Mouse (Mus musculus) heart, embryonic 12.5 days (tissue): Measurements from ENCODE around the gene Coq6. TPM values are rescaled to one million over a fixed set of nuclear protein-coding genes. Genes with fewer than 3 reads are reported as not detected.

ENCODE experiments used
- ATAC-seq: fragments of 200-750 bp; cut with Nextera tagmentation; 2 replicates; pipeline ENCODE4 v1.8.0; 2017; ENCODE audit warnings: moderate TSS enrichment, moderate library complexity; ENCODE audit not compliant: insufficient number of reproducible peaks, low FRiP score
- H3K27ac ChIP-seq: fragments of 300-500 bp; sonication (generic); 2 replicates; pipeline ENCODE4 v1.5.1; 2016; ENCODE audit warnings: mild to moderate bottlenecking, moderate library complexity; ENCODE audit not compliant: poor library complexity, severe bottlenecking
- H3K27me3 ChIP-seq: fragments of 300-500 bp; sonication (generic); replicated peaks from 2 replicates; pipeline ENCODE4 v1.6.1; 2016; ENCODE audit warnings: mild to moderate bottlenecking, moderate library complexity
- H3K36me3 ChIP-seq: fragments of 300-500 bp; sonication (generic); 2 replicates; pipeline ENCODE4 v1.6.1; 2016; ENCODE audit warnings: mild to moderate bottlenecking, moderate library complexity
- H3K4me1 ChIP-seq: fragments of 300-500 bp; sonication (generic); replicated peaks from 2 replicates; pipeline ENCODE4 v1.6.1; 2016; ENCODE audit warnings: mild to moderate bottlenecking
- H3K4me2 ChIP-seq: fragments of 300-500 bp; sonication (generic); 2 replicates; pipeline ENCODE4 v1.6.1; 2016; ENCODE audit warnings: mild to moderate bottlenecking, moderate library complexity
- H3K4me3 ChIP-seq: fragments of 300-500 bp; sonication (generic); 2 replicates; pipeline ENCODE4 v1.5.1; 2016; ENCODE audit warnings: mild to moderate bottlenecking
- H3K9ac ChIP-seq: fragments of 300-500 bp; sonication (generic); 2 replicates; pipeline ENCODE4 v1.6.1; 2016; ENCODE audit warnings: mild to moderate bottlenecking, moderate library complexity
- H3K9me3 ChIP-seq: fragments of 300-500 bp; sonication (generic); replicated peaks from 2 replicates; pipeline ENCODE4 v1.6.1; 2016; ENCODE audit warnings: mild to moderate bottlenecking, moderate library complexity
- WGBS: fragments of 180-500 bp; shearing (Covaris S2); methylation state at CpG from one replicate; pipeline ENCODE4 v1.1.7; 2016; 5-methylcytosine and 5-hydroxymethylcytosine counted together
- polyA plus RNA-seq: library from polyadenylated mRNA; unstranded; fragments of >200 nt; fragmentation: Nextera tagmentation; extraction: Ambion mirVana; gene quantifications from 2 replicates; pipeline ENCODE4 v1.2.1, GENCODE M21; 2016

The Coq6 gene
- polyA plus RNA-seq, 1 experiment from 2014 or later = 59.2 TPM

DNA sequence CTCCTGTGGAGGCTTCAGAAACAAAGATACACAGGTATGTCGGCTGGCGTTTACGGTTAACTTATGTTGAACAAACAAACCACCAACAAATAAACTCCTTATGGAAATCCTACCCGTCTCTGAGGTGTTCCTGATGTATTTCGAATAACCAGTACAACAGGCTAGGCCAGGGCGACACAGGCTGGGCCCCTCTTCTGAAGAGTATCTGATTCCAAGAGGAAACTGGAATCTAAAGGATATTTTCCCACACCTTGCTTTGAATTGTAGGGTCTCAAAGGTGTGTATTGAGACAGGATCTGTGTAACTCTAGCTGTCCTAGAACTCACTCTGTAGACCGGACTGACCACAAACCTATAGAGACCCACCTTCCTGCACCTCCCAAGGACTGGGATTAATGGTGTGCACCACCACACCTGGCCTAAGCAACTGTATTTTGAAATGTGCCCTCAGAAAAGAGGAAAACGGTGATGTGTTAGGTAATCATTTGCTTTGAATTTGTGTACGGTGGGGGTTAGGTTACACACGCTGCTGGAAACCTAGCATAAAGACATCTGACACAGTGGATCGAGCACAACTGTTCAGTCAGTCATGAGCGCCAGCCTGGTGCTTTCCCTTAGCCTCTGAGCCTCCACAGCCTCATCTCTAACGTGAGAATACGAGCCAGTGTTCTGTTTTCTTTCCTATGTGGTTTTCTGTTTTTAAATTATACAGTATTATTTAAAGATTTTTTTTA is 35.7 kb downstream of the Coq6 start:
- 83% methylated on average over 14 of the region's 14 CpGs for WGBS
- H3K9me3 ChIP-seq = no peaks in the 10 kb centered on the region
- no peak overlapping the region for H3K4me3 ChIP-seq
- H3K27me3 ChIP-seq = no peaks in the 10 kb centered on the region
- no peak for ATAC-seq
- H3K4me1 ChIP-seq = 0 out of 2 replicates have a peak, but pooled peaks cover 9% of the 10 kb centered on the region
- H3K36me3 ChIP-seq = peaks cover 24% of the 10 kb centered on the region
- H3K4me2 ChIP-seq = no peak overlapping the region
- H3K27ac ChIP-seq = no peak overlapping the region
- no peak overlapping the region for H3K9ac ChIP-seq

DNA sequence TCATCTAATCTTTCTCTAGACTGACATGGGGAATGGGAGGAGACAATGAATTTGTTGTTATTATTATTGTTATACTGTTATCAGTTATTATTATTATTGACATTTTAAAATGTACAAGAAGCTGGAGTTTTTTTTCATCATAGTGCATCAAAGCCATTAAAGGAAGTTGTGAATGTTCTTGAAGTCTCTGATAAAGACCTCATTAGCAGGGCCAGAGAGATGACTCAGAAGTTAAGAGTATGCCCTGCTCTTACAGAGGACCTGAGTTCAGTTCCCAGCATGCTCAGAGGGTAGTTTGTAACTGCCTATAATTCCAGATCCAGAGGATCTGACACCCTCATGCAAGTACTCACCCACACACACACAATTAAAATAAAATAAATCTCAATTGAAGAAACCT is 36.2 kb downstream of the Coq6 start:
- no peak overlapping the region for H3K4me2 ChIP-seq
- H3K27me3 ChIP-seq = no peaks in the 10 kb centered on the region
- H3K4me1 ChIP-seq = 0 out of 2 replicates have a peak, but pooled peaks cover 9% of the 10 kb centered on the region
- peaks cover 20% of the 10 kb centered on the region for H3K36me3 ChIP-seq
- H3K9me3 ChIP-seq = no peaks in the 10 kb centered on the region
- H3K4me3 ChIP-seq = no peak overlapping the region
- ATAC-seq = no peak
- H3K27ac ChIP-seq = no peak overlapping the region
- H3K9ac ChIP-seq = no peak overlapping the region

DNA sequence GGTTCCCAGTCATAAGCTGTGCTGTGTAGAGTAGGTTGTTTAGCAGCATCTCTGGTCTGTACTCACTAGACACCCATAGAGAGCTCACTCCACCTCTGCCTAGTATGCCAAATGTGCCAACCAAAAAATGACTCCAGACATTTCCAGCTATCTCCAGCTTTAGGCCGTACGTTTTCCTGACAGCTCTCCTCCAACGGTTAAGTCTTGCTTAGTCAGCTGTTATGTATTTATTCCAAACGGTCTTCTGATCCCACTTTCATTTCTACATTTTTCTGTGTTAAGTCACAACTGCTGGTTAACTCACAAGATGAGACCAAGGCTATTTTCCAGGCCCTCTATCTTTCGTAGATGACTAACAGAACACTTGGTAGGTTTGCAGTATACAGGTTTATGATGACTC is 37.2 kb downstream of the Coq6 start:
- H3K4me2 ChIP-seq = no peak overlapping the region

DNA sequence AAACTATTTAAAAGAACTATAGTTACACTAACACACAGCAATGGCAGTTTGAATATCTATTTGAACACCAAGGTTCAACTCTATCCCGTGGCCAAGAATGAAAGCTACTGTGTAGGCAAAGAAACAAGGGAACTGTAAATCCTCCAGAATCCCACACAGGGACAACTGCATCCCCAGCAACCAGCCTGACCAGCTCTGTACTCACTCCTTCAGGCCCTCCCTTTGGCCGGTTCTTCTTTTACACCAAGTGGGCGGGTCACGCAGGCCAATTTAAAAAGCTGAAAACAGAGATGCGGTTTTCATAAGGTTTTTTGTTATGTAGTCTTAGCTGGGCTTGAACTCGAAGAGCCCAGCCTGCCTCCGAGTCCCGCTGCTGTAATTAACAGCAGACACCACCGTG is 37.7 kb downstream of the Coq6 start:
- H3K4me2 ChIP-seq = no peak overlapping the region
- peaks cover 14% of the 10 kb centered on the region for H3K36me3 ChIP-seq
- H3K4me1 ChIP-seq = 0 out of 2 replicates have a peak, but pooled peaks cover 9% of the 10 kb centered on the region
- 82% methylated on average over 9 of the region's 9 CpGs for WGBS
- H3K9me3 ChIP-seq = no peaks in the 10 kb centered on the region
- H3K27ac ChIP-seq = no peak overlapping the region
- no peak overlapping the region for H3K4me3 ChIP-seq
- H3K9ac ChIP-seq = no peak overlapping the region
- ATAC-seq = no peak
- H3K27me3 ChIP-seq = no peaks in the 10 kb centered on the region

More for the DNA sequence above, 37.2 kb downstream of the Coq6 start:
- Histone ChIP-seq H3K27ac (no peak overlapping the region), H3K27me3 (no peaks in the 10 kb centered on the region), H3K4me1 (0 out of 2 replicates have a peak, but pooled peaks cover 9% of the 10 kb centered on the region), H3K9me3 (no peaks in the 10 kb centered on the region), H3K4me3 (no peak overlapping the region), H3K9ac (no peak overlapping the region), H3K36me3 (peaks cover 14% of the 10 kb centered on the region)
- WGBS = 83% methylated on average over 5 of the region's 5 CpGs
- ATAC-seq = no peak

DNA sequence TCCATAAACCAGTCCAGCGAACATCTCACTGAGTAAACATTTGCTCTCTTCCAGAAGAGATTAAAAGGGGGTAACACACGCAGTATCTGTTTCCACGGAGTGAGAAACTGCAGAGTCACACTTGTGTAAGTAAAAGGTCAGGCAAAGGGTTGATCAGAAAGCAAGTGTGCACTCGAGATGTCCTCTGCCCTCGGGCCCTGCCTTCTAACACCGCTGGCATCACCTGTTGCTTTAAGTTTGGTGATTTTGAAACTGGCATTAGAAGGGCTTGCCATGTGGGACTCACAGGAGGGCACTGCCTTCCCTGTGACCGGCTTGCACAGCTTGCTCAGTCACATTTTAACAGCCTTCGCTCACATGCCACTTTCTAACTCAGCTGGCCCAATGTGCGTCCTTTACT is 38.2 kb downstream of the Coq6 start:
- Histone ChIP-seq H3K27ac (no peak overlapping the region), H3K9ac (no peak overlapping the region), H3K36me3 (peaks cover 10% of the 10 kb centered on the region), H3K27me3 (no peaks in the 10 kb centered on the region), H3K9me3 (no peaks in the 10 kb centered on the region), H3K4me2 (no peak overlapping the region), H3K4me3 (no peak overlapping the region), H3K4me1 (0 out of 2 replicates have a peak, but pooled peaks cover 9% of the 10 kb centered on the region)
- ATAC-seq = no peak
- 71% methylated on average over 9 of the region's 9 CpGs for WGBS

DNA sequence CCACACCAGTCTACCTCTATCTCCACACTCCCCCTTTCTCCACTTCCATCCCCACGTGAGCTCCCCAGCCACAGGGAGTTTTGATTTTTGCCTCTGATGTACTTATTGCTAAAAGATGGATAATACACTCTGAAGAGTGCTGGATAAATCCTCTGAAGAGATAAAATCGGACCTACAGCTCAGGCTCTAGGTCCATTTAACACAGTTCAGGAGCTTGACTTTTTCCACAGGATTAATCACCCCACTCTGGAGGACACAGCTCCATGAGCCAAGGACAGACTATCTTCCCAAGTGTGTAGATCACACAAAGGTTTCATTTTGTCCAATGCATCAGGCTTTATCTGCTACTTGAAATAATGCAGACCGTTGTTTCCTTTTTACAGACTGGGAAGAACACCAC is 38.6 kb downstream of the Coq6 start:
- peaks cover 10% of the 10 kb centered on the region for H3K36me3 ChIP-seq
- no peak overlapping the region for H3K4me2 ChIP-seq
- ATAC-seq = no peak
- H3K9ac ChIP-seq = no peak overlapping the region
- no peaks in the 10 kb centered on the region for H3K9me3 ChIP-seq
- H3K4me1 ChIP-seq = 0 out of 2 replicates have a peak, but pooled peaks cover 9% of the 10 kb centered on the region
- H3K4me3 ChIP-seq = no peak overlapping the region
- no peaks in the 10 kb centered on the region for H3K27me3 ChIP-seq
- no peak overlapping the region for H3K27ac ChIP-seq
- 61% methylated on average over 3 of the region's 3 CpGs for WGBS

DNA sequence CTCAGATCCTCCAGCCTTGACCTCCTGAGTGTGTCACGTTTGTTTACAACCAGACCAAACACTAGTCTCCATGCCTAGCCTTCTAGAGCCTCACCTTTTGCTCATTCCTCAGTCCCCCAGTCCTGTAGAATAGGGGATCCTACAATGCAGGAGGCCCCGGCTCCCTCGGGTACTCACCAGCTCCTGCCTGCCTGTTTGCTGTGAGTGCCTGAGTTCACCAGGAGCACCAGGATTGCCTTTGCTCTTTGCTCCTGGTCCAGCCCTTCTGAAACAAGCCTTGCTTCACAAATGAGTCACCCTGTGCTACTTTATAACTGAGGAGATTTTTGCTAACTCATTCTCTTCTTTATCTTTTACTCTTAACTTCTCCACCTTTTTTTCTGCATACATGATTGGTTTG is 39.2 kb downstream of the Coq6 start:
- WGBS = 58% methylated on average over 3 of the region's 3 CpGs
- H3K4me3 ChIP-seq = no peak overlapping the region
- H3K4me2 ChIP-seq = no peak overlapping the region
- H3K36me3 ChIP-seq = peaks cover 10% of the 10 kb centered on the region
- H3K9me3 ChIP-seq = no peaks in the 10 kb centered on the region
- no peak overlapping the region for H3K27ac ChIP-seq
- no peak overlapping the region for H3K9ac ChIP-seq
- ATAC-seq = no peak
- H3K27me3 ChIP-seq = no peaks in the 10 kb centered on the region
- H3K4me1 ChIP-seq = 0 out of 2 replicates have a peak, but pooled peaks cover 9% of the 10 kb centered on the region

DNA sequence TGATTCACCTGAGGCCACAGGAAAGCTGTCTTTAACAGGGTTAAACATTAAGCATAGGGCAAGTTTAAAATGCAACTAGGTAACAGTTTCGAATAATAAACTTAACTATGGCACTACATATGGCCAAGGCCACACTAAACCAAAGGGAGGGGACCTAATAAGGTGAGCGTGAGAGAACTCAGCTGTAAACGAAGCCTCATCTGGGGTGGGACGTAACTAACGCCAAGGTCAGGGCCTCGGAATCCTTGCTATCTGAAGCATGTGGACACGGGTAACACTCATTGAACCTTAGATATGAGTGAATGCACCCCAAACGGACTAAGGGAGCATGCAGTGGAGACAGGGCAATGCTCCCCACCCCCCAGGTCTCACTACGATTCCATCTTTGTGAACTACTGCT is 41.5 kb downstream of the Coq6 start:
- no peak overlapping the region for H3K27ac ChIP-seq
- H3K9me3 ChIP-seq = no peaks in the 10 kb centered on the region
- H3K27me3 ChIP-seq = no peaks in the 10 kb centered on the region
- H3K36me3 ChIP-seq = no peaks in the 10 kb centered on the region; the same call in 1 of the 2 replicates
- no peak overlapping the region for H3K4me2 ChIP-seq
- 46% methylated on average over 9 of the region's 9 CpGs for WGBS
- H3K4me3 ChIP-seq = no peak overlapping the region
- no peak for ATAC-seq
- peaks cover 13% of the 10 kb centered on the region for H3K4me1 ChIP-seq
- H3K9ac ChIP-seq = no peak overlapping the region

DNA sequence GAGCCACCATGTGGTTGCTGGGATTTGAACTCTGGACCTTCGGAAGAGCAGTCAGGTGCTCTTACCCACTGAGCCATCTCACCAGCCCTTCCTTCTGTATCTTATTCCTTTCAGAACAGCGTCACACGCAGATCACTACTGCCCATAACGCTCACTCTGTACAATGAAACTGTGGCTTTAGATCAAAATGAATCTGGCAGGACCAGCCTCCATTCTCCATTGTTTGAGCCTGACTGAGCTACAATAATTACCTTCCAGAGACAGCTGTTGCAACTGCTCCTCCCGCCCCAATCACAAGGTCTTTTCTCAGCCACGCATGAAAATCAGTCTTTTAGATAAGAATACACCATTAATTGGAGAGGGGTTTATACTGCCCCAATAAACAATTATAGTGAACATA is 43.1 kb downstream of the Coq6 start:
- WGBS = 87% methylated on average over 6 of the region's 6 CpGs
- Histone ChIP-seq H3K4me3 (no peak overlapping the region), H3K9ac (no peak overlapping the region), H3K4me1 (peaks cover 16% of the 10 kb centered on the region), H3K27ac (no peak overlapping the region), H3K4me2 (no peak overlapping the region), H3K27me3 (no peaks in the 10 kb centered on the region), H3K36me3 (no peaks in the 10 kb centered on the region; the same call in 1 of the 2 replicates), H3K9me3 (no peaks in the 10 kb centered on the region)
- no peak for ATAC-seq

DNA sequence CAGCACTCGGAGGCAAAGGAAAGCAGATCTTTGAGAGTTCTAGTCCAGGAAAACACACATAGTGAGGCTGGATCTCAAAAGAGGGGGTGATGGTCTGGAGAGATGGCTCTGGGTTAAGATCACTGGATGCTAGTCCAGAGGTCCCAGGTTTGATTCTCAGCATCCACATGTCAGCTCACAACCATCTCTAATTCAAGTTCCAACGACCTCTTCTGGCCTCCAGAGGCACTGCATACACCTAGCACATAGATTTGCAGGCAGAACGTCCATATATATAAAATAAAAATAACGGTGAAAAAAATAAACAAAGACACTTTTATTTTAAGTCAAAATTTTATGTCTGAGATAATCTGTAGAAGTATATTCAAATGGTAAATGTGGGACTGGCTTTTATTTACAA is 45.8 kb downstream of the Coq6 start:
- WGBS = 58% methylated on average over 4 of the region's 4 CpGs
- Histone ChIP-seq H3K36me3 (no peaks in the 10 kb centered on the region; the same call in 1 of the 2 replicates), H3K9me3 (no peaks in the 10 kb centered on the region), H3K4me3 (no peak overlapping the region), H3K27me3 (no peaks in the 10 kb centered on the region), H3K27ac (no peak overlapping the region), H3K4me1 (peaks cover 8% of the 10 kb centered on the region), H3K4me2 (no peak overlapping the region), H3K9ac (no peak overlapping the region)
- ATAC-seq = no peak

DNA sequence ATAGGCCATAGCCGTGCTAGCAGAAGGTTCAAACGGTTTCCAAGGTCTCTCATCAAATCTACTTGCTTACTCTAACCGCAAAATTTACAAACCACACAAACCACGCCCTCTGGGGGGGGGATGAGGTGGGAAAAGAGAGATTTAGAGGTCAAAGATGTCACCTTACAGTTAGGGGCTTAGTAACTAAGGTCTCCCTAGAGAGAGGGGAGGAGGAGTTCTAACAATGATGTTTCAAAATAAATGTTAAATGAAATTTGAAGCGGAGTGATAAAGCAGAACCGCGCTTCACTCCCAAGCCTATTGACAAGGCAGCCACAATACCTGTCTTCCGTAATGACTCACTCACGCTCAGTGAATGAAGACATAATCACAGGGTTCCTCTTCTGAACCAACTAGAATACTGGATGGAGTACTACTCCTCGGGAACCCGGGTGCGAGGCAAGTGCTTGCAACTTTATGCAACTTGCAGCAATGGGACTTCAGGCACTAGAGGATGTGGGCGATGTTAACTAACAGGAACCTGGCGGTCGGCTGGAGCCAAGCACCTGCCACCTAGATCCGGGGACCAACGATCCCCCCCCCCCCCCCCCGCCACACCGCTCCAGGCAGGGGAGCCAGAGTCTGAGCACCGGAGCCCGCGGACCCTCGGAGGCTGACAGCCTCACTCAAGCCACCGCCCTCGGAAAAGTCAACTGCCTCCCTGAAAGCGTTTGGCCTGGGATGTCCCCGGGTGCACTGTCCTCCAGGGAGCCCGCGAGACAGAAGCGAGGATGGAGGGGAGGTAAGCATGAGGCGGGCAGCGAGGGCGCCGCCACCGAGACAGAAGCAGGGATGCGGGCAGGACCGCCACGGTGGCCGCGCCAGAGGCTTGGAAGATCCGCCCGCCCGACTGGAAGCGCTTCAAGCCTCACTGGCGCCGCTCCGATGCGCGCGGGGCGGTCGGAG is 46.7 kb downstream of the Coq6 start:
- Histone ChIP-seq H3K27ac (peak overlapping the region; percentile 82), H3K4me2 (peak overlapping the region; percentile 93), H3K27me3 (no peaks in the 10 kb centered on the region), H3K4me1 (peaks cover 8% of the 10 kb centered on the region), H3K4me3 (peak overlapping the region; percentile 78), H3K9me3 (no peaks in the 10 kb centered on the region), H3K9ac (peak overlapping the region; percentile 87), H3K36me3 (no peaks in the 10 kb centered on the region)
- WGBS = 2% methylated on average over 49 of the region's 52 CpGs
- ATAC-seq = peak; percentile 75
